Mouse (Mus musculus): ENCODE data around the gene Hes5.
A peak's percentile ranks its signal among the peaks of the same experiment; 100 is the strongest.

Hes5 gene

DNA sequence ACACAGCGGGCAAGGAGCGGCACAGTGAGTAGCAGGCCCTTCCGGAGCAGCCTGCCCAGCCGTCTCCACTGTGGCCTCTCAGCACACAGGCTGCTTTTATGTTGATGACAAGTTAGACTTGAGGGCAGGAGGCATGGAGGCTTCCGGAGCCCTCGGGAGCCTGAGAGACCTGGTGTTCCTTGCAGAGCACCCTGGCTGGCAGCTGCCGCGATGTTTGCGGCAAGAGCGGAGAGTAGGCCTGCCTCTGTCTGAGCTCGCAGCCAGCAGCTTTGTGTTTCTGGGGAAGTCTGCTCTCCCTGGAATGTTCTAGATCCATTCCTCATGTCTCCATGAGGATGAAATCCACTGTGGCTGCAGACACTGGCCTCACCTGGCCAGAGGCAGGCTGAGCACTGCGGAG lies 11.8 kb downstream of the Hes5 start:
- DNase-seq = no peak

DNA sequence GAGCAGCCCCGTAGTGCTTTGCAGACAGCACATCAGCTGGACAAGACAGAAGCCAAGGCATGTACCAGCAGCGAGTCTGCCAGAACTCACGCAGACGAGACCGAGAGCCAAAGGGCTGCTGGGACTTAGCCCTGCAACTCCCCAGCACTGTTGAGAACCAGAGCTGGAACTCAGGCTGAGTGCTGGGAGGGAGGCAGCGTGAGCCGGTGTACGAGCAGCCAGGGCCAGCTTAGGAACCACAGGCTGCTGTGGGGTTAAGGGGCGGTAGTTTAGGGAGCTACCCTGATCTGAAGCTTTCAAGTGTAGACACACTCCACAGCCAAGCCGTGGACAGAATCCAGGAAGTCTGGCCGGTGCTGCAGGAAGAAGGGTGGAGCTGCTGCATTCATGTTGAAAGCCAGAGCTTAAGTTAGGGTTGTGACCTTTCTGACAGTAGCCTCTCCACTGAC lies 13.5 kb downstream of the Hes5 start:
- DNase-seq = no peak

DNA sequence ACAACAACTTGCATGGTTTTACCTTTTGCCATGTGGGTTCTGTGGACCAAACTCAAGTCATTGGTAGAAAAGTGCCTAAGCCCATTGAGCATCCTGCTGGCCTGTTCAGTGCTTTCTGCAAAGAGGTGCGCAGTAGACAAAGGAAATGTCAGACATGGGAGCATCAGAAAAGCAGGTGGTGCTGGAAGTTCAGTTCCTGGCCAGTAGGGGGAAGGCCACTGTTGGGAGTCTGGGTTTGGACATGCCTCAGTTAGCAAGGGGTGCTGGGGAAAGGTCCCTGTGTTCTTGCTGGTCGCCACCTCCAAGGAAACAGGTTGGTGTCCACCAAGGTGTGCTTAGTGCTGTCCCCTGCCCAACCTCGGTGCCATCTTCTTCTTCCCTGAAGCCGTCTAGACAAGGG lies 19.4 kb downstream of the Hes5 start:
- DNase-seq = no peak

DNA sequence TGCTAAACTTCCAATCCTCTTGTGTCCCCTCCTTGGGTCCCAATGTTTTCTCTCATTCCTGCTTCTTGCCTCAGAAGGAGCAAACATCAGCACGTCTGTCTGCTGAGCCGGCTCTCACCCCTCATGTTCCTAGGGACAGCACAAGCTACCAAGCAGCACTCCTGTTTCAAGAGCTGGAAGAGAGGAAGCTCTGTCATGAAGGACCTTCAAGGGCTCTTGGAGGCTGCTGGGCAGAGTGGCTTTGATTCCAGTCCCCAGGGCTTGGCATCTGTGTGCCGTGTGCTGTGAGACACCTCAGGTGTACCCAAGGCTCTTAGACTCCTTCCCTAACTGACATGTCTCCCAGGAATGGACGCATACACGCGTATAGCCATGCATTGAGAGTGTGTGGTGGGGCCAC lies 20.4 kb downstream of the Hes5 start:
- no peak for DNase-seq

DNA sequence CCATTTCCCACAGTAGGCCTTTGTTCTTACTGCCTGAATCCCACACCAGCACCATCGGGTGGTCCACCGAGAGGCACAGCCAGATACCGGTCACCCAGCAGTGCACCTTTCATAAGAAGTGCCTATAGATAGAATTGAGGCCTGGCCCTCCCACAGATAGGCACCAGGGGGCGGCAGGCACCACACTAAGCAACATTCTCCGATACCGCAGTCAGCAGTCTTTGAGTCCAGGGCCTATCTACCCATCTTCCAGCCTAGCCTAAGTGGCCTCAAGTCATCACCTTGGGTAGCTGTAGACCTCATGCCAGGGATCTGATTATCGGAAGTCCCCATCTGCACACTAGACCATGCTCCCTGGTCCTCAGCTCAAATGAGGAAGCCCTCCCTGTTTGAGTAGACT lies 20.8 kb downstream of the Hes5 start:
- DNase-seq = peak; percentile 81

DNA sequence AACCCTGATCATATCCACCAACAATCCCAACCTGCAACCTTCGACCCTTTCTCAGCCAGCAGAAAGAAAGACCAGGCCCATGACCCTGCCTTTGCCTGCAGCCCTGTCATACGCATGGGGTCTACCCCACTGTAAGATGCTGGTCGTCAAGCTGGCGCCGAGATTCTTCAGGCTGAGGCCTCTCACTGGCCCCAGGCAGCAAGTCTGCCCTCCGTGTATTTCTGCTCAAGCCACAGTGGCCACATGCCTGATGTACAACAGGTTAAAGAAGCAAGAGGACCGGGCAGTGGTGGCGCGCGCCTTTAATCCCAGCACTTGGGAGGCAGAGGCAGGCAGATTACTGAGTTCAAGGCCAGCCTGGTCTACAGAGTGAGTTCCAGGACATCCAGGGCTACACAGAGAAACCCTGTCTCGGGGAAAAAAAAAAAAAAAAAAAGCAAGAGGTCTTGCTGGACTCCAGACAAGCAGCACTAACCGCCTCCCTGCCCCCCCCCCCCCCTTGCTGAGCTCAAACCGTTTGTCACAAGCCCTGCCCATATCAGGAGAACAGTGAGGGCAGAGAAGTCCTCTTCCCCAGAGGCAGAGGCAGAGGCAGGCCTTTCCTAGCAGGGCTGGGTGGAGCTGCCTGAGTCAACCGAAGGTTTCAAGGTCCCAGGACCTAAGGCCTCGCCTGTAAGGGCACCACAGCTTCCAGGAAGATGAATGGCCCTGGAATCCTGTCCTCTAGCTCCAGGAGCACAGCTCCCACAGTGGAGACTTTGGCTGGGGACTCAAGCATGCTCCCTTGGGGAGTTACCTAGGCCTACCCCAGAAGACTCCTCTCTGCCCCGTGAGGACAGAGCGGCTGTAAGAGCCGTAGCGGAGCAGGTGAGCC lies 21.8 kb downstream of the Hes5 start:
- no peak for DNase-seq

DNA sequence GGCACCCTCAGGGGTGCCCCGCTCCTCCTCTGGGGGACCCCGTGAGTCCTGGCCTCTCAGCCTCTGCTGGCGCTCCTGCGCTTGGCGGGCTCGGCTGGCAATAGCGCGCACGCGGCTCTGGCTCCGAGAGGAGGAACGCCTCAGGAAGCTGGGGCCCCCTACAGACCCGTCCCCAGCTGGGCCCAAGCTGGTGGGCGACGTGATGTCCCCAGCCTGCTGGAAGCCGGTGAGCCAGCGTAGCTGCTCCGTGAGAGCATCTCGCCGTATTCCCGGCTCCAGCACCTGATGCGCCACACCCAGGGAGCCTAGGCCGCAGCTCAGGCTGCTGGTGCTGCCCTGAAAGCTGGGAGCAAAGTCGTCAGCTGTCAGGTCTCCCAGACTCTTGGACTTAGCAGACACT lies 23.0 kb downstream of the Hes5 start:
- no peak for DNase-seq

DNA sequence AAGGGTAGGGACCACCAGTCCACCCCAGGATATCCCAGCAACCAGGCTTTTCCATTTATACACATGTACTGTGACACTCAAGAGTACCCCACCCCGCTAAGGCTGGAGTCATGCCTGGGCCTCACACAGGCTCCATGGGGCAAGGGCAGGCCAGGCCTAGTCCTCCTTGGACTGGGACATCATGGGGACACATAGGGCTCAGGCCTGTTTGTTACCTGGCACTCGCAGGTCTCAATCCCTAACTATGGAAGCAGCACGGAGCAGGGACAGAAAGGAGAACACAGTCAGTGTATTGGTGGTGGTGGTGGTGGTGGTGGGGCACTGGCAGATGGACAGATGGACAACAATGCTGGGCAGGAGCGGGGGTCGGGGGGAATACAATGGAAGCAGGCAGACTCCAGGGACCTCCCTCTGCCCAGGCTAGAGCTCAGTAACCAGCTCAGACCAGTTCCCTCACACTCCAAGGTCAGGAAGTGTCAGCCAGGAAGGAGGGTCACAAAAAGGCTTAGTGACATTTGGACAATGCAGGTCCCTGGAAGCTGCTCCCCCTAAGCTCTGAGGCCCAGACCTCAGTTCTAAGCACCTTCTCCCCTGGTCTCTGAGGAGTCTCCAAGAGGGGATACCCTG lies 24.5 kb downstream of the Hes5 start:
- DNase-seq = no peak

DNA sequence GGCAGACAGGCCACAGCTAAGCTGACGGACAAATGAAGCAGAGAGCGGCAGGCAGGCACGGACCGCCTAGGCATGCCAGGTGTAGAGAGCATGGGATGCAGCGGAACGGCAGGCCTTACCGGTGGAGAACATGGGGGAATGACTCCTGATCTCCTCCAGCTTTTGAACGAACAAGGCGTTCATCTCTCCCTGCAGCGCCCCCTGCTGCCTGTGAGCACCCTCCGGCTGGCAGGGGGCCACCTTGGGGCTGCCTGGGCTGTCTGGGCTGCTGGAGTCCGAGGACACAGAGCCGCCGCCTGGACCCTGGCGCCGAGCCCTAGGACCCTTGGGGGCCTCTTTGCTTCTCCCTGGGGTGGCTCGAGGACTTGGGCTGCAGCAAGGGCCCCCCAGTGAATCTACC lies 25.4 kb downstream of the Hes5 start:
- peak; percentile 82 for DNase-seq

DNA sequence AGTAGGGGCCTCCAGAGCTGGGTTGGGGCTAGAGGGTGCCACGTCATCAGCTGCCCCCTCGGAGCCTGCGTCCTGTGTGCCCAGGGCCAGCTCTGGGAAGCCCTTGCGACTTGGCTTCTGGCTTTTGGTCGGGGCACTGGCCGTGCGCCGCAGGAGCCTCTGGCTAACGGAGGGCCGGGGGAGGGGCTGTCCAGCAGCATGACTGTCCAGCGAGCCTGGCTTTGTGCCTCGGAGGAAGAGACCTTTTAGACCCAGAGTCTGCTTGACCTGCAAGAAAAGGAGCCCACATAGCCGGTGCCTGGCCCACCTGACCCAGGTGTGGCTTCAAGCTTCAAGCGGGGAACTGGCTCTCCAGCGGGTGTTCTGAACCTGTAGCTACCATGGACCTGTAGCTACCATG lies 26.0 kb downstream of the Hes5 start:
- DNase-seq = no peak

DNA sequence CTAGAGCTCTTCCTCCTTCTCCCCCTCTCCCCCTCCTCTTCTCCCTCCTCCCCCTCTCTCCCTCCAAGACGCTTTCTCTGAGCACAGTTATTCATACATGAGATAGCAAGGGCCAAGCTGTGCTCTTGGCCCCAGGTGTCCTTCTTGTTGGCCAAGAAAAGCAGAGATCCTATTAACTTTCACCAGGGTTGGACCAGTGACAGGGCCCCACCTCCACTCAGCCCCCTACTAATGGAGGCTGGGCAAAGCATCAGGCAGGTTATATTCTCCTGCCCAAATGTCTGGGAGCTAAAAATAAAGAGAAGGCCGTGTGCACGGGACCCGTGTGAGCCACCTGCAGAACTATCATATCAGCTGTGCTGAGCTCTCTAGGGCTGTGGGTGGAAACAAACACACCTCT lies 34.2 kb downstream of the Hes5 start:
- no peak for DNase-seq

DNA sequence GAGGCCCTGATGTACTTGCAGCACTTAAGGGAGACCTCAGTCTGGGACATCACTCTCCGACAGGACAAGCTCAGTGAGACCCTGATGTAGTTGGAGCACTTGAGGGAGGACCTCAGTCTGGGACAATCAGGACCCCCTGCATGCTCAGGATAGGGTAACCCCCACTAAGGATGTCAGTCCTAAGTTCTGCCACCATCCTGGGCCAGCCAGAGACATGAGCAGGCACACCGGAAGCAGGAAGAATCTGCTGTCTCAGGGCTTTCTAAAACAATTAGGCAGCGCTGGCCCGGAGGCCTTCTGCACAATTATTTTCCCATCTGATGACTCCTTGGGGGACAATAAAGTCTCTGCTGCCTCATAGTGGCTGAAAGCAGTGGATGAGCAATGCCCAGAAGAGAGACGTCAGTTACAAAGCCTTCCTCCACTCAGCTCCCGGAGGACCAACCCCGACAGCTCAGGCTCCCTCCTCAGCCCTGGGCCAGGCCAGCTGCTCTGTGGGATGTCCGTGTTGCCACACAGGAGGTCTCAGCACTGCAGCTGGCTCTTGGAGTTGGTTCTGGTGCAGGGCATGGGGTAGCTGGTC lies 35.9 kb downstream of the Hes5 start:
- DNase-seq = no peak

DNA sequence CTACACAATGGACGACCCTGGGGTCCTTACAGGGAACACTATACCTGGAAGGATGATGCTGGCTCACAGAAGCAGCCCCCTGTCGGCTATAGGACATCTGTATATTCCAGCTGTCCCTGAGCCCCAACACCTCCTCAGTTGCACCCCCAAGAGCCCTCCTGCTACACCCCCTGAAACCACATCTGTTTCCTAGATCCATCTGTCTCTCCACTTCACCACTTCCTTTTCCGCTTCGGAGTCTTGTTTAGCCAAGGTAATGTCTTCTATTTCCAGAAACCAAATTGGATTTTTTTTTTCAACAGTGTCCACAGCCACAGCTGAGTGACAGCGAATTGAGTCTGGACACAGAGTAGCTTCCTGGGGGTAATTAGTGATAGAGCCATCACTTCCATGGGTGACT lies 38.7 kb downstream of the Hes5 start:
- DNase-seq = no peak

DNA sequence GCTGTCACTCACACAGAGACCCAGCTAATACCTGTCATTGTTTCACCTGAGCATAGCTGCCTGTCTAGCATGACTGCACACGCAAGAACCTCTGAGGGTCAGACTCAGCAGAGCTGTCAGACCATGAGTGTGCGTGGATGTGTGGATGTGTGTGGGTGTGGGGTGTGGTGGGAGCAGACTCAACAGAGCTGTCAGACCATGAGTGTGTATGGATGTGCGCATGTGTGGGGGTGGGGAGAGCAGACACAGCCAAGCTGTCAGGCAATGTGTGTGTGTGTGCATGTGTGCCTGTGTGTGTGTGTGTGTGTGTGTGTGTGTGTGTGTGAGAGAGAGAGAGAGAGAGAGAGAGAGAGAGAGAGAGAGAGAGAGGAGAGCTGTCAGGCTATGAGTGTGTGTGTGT lies 44.6 kb downstream of the Hes5 start:
- DNase-seq = no peak

DNA sequence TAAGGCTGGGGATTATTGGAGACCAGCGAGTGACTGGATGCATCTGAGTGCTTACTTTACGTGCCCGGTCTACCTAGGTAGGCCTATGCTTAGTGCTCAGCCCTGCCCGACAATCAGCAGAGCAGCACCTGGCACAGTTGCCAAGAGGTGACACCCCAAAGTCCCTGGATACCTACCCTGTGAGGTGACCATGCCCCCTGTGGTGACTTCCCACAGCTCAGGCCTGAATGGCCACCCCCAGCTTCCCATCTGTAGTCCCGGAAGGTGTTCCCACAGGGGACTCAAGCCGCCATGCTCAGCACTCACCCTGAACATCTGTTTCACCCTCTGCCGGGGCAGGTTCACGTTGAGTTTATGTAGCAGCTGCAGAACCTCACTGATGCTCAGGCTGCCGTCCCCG lies 45.6 kb downstream of the Hes5 start:
- no peak for DNase-seq

DNA sequence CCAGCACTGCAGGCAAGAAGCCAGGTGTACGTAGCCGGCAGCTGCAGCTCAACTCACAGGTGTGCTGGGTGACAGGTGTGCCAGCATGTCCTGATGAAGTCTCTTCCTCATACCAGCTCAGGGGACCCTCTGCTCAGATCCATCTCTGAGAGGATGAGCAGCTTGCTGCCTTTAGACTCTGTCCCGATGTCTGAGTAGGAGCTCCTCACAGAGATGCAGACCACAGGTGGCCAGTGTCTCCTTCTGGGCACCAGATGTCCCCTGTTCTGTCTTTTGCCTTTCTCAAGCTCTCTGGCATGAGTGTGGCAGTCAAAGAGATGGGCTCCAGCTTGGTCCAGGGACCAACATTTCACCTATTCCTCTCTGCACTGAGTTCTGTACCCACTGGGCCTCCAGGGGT lies 46.9 kb downstream of the Hes5 start:
- peak; percentile 71 for DNase-seq

DNA sequence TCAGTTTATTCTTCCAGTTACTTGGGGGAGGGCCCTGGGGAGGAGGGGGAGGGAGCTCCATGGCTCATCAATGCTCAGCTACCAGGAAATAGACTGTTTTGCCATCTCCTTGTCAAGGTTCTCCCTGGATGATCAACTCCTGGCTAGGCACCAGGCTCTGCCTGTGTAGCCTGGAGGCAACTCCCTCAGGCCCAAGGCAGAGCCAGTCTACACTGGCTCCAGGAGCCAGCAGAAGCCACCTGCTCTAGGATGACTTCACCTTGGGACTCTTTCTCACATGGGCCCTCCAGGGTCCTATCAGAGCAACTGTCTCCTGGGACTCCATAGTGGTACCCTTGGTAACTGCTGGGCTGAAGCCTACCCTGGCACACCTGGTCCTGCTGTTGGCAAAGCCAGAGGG lies 47.4 kb downstream of the Hes5 start:
- DNase-seq = no peak

DNA sequence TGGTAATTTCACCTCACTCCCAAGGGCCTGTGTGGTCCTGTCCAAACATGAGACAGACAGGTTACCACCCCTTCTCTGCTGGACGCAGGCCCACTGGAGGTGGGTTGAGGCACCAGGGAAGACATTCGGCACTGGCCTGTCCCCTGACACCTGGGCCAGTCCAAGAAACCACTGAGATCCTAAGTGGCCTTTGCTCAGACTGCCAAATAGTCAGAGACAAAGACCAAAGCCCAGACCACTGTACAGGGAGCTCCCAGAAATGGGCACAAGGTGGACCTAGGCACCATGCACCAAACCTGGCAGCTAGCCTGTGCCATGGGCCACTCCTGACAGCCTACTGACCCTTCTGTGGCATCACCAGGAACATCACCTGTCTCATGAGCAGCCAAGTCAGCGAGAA lies 48.5 kb downstream of the Hes5 start:
- DNase-seq = no peak

DNA sequence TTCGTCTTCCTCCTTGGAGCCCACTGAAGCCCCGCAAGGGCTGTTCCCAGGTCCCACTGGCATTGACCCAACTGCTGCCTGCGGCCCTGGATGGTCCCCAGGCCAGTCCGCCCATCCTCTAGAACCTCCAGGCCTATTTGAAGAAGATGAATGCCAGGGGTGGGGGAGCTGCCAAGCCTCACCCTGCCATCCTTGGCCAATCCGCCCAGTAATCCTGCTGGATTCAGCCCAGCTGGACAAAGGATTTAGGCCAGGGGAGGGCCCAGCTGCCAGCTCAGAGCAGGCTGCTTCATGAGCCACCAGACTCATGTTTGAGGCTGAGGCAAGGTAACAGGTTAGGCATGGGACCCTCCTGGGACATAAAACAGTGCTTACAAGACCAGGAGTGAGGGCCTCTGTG lies 50.1 kb downstream of the Hes5 start:
- peak; percentile 95 for DNase-seq

DNA sequence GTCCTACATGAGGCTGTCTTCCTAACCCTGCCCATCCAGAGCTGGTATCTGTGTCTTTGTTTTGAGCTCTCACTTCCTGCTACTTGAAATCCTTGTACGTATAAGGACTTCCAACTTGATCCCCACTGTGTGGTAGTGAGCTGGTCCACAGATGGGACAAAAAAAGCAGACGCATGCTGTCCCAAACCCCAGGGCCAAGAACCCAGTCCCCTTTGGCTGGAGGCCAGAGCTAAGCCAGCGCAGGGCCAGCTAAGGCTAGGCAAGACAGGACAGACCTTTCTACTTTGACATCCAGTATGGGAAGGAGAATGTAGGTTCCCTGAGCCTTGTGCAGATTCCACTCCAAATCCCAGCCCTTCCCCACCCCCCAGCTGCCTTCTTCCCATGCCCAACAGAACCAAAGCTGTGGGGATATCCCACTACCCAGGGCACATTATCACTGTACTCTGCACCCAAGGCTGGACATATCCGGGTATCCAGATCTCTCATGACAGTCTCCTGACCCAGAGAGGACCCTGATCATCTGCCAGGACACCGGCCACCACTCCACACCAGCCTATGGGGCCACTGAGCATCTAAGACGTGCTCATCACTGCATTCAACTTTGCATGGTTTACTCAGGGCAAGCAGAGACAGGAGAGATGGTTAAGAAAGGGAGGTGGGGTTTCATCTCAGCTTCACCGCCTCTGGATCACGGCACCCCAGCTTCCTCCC lies 50.7 kb downstream of the Hes5 start:
- DNase-seq = peak; percentile 80

Data from cerebellum, adult 9-10 months (tissue).